Mouse (Mus musculus): ENCODE measurements around the gene Pakap. TPM values are rescaled to one million over a fixed set of nuclear protein-coding genes. Genes with fewer than 3 reads are reported as not detected.
A peak's percentile ranks its signal among the peaks of the same experiment; 100 is the strongest.

Pakap gene
- polyA plus RNA-seq, 1 experiment from 2014 or later = 46.0 TPM

DNA sequence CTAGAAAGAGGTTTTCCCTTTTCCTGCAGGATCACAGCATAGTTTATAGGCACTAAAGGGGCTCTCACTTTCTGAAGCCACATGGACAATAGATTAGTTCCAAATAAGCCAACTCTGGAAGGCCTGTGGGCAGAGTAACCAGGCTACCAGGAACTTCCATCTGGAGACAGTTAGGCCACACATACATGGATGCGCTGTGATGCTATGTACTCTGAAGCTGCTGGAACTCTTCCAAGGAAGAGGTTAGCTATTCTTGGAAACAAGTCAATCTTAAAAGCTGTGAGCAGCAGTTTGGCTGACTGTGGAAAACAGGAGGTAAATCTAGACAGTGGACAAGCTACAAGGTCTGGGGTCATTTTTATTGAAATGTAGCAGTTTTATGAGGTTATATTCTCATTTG is 196.4 kb downstream of the Pakap start:
- Histone ChIP-seq H3K4me2 (no peak overlapping the region; the same call in 1 of the 2 replicates), H3K9ac (ENCODE audit: low read depth, low read length) (no peak overlapping the region), H3K27ac (ENCODE audit: low read depth, low read length) (peak overlapping the region; percentile 84), H3K4me3 (ENCODE audit: low read depth, low read length) (no peak overlapping the region), H3K27me3 (ENCODE audit: control insufficient read depth, insufficient read depth, low read length) (no peaks in the 10 kb centered on the region), H3K4me1 (ENCODE audit: control insufficient read depth, insufficient read depth, low read length) (peaks cover 31% of the 10 kb centered on the region), H3K9me3 (replicated peaks; ENCODE audit: control insufficient read depth, low read length) (no peaks in the 10 kb centered on the region), H3K36me3 (ENCODE audit: control insufficient read depth, insufficient read depth, low read length) (no peaks in the 10 kb centered on the region)
- ATAC-seq (replicated peaks; ENCODE audit: insufficient number of reproducible peaks, low FRiP score, low TSS enrichment) = no peak
- WGBS (ENCODE audit: insufficient replicate concordance) = 22% methylated on average over 1 of the region's 1 CpGs

DNA sequence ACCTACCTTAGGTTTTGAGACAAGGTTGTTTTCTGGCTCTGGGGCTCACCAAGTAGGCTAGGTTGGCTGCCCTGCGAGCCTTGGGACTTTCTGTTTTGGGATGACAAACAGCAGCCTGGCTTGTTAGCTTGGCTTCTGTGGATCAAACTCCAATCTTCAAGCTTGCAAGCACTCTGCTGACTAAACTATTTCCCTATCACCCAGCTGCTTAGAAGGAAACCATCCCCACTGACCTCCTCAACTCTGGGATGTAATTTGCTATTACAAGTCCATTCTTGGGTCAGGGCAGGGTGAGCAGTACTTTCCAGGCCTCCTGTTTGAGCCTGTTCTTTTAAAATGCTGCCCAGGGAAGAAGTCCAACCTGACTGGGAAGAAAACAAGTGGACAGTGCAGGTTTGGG is 196.9 kb downstream of the Pakap start:
- Histone ChIP-seq H3K4me3 (ENCODE audit: low read depth, low read length) (no peak overlapping the region), H3K36me3 (ENCODE audit: control insufficient read depth, insufficient read depth, low read length) (no peaks in the 10 kb centered on the region), H3K4me2 (peak overlapping the region; percentile 6; the same call in 1 of the 2 replicates), H3K4me1 (ENCODE audit: control insufficient read depth, insufficient read depth, low read length) (peaks cover 31% of the 10 kb centered on the region), H3K27ac (ENCODE audit: low read depth, low read length) (peak overlapping the region; percentile 84), H3K27me3 (ENCODE audit: control insufficient read depth, insufficient read depth, low read length) (no peaks in the 10 kb centered on the region), H3K9me3 (replicated peaks; ENCODE audit: control insufficient read depth, low read length) (no peaks in the 10 kb centered on the region), H3K9ac (ENCODE audit: low read depth, low read length) (0 out of 2 replicates have a peak overlapping the region, but pooled peaks have one; percentile 43)
- WGBS (ENCODE audit: insufficient replicate concordance) = 74% methylated on average over 1 of the region's 1 CpGs
- ATAC-seq (replicated peaks; ENCODE audit: insufficient number of reproducible peaks, low FRiP score, low TSS enrichment) = no peak

DNA sequence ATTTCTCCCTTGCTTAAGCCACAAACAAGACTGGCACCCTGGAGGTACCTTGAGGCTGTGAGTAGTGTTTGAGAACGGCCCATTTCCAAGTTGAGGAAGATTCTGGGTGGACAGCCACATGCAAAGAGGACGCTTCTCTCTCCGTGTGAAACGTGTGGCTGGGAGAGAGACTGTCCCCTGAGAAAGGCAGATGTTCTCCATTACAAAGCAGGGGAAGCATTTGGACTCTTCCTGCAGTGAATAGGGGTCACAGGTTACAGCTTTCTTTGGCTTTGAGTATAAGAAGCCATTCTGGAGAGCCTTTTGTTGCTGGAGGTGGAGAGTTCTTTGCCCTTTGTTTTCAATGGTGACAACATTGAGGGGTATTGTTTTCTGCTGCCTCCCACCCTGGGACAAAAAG is 197.8 kb downstream of the Pakap start:
- Histone ChIP-seq H3K9ac (ENCODE audit: low read depth, low read length) (no peak overlapping the region), H3K4me2 (no peak overlapping the region), H3K36me3 (ENCODE audit: control insufficient read depth, insufficient read depth, low read length) (no peaks in the 10 kb centered on the region), H3K4me3 (ENCODE audit: low read depth, low read length) (no peak overlapping the region), H3K27ac (ENCODE audit: low read depth, low read length) (no peak overlapping the region), H3K27me3 (ENCODE audit: control insufficient read depth, insufficient read depth, low read length) (no peaks in the 10 kb centered on the region), H3K4me1 (ENCODE audit: control insufficient read depth, insufficient read depth, low read length) (peaks cover 31% of the 10 kb centered on the region), H3K9me3 (replicated peaks; ENCODE audit: control insufficient read depth, low read length) (no peaks in the 10 kb centered on the region)
- 45% methylated on average over 4 of the region's 4 CpGs for WGBS (ENCODE audit: insufficient replicate concordance)
- ATAC-seq (replicated peaks; ENCODE audit: insufficient number of reproducible peaks, low FRiP score, low TSS enrichment) = no peak

DNA sequence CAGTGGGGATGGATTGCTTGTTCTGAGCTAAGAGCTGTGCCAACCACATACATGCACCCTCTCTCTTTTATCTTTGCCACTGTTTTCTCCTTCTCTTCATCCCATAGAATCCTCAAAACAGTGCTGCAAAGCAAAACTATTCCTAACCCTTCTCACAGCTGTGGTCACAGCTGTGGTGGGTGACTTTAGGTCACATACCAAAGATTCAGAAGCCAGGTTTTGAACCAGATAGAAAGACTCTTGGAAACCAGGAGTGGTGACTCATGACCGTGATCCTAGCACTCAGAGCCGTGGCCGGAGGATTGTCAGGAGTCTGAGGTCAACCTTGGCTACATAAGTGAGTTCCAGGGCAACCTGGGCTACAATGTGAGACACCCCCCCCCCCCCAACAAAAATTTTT is 201.0 kb downstream of the Pakap start:
- no peak for ATAC-seq (replicated peaks; ENCODE audit: insufficient number of reproducible peaks, low FRiP score, low TSS enrichment)
- Histone ChIP-seq H3K36me3 (ENCODE audit: control insufficient read depth, insufficient read depth, low read length) (no peaks in the 10 kb centered on the region), H3K4me2 (no peak overlapping the region), H3K9ac (ENCODE audit: low read depth, low read length) (no peak overlapping the region), H3K27me3 (ENCODE audit: control insufficient read depth, insufficient read depth, low read length) (no peaks in the 10 kb centered on the region), H3K4me3 (ENCODE audit: low read depth, low read length) (no peak overlapping the region), H3K9me3 (replicated peaks; ENCODE audit: control insufficient read depth, low read length) (no peaks in the 10 kb centered on the region), H3K4me1 (ENCODE audit: control insufficient read depth, insufficient read depth, low read length) (peaks cover 30% of the 10 kb centered on the region), H3K27ac (ENCODE audit: low read depth, low read length) (no peak overlapping the region)
- WGBS (ENCODE audit: insufficient replicate concordance) = 64% methylated on average over 3 of the region's 3 CpGs

DNA sequence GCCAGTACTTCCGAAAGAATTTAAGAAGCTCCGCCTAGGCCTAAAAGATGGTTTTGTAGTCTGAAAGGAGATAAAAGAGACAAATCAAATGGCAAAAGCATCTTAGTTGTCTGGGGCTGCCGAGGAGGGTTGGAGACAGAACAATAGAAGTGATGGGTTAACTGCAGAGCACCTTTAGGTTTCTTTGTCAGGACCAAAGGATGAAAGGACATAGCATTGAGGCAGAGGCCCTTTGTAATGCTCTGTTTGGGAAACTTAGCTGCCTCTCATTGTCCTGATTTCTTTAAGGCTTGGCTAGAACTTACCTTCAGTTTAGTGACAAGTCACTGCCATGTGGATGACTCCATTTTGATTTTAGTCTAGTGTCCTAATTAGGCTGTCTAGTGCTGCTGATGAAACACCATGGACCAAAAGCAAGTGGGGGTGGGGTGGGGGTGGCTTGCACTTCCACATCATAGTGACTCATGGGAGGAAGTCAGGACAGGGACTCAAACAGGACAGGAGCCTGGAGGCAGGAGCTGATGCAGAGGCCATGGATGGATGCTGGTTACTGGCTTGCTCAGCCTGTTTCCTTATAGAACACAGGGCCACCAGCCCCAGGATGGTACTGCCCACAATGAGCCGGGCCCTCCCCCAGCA is 202.3 kb downstream of the Pakap start:
- no peaks in the 10 kb centered on the region for H3K9me3 ChIP-seq (replicated peaks; ENCODE audit: control insufficient read depth, low read length)
- H3K4me3 ChIP-seq (ENCODE audit: low read depth, low read length) = no peak overlapping the region
- H3K27ac ChIP-seq (ENCODE audit: low read depth, low read length) = no peak overlapping the region
- H3K27me3 ChIP-seq (ENCODE audit: control insufficient read depth, insufficient read depth, low read length) = no peaks in the 10 kb centered on the region
- no peak for ATAC-seq (replicated peaks; ENCODE audit: insufficient number of reproducible peaks, low FRiP score, low TSS enrichment)
- H3K9ac ChIP-seq (ENCODE audit: low read depth, low read length) = no peak overlapping the region
- no peaks in the 10 kb centered on the region for H3K36me3 ChIP-seq (ENCODE audit: control insufficient read depth, insufficient read depth, low read length)
- H3K4me1 ChIP-seq (ENCODE audit: control insufficient read depth, insufficient read depth, low read length) = peaks cover 17% of the 10 kb centered on the region
- H3K4me2 ChIP-seq = no peak overlapping the region
- WGBS (ENCODE audit: insufficient replicate concordance) = 74% methylated on average over 4 of the region's 4 CpGs

DNA sequence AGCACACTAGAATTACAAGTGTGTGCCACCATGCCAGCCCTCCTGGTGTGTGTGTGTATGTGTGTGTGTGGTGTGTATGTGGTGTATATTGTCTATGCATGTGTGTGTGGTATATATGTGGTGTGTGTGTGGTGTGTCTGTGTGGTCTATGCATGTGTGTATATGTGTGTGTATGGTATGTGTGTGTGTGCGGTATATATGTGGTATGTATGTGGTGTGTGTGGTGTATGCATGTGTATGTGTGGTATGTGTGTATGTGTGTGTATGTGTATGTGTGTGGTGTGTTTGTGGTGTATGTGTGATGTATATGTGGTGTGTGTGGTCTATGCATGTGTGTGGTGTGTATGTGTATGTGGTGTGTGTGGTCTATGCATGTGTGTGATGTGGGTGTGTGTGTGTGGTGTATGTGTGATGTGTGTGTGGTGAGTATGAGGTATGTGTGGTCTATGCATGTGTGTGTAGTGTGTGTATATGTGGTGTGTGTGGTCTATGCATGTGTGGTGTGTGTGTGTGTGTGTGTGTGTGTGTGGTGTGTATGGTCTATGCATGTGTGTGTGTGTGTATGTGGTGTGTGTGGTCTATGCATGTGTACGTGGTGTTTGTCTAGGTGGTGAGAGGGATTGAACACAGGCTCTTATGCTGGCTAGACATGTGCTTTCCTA is 203.7 kb downstream of the Pakap start:
- 87% methylated on average over 2 of the region's 2 CpGs for WGBS (ENCODE audit: insufficient replicate concordance)
- Histone ChIP-seq H3K9ac (ENCODE audit: low read depth, low read length) (no peak overlapping the region), H3K4me2 (no peak overlapping the region), H3K27me3 (ENCODE audit: control insufficient read depth, insufficient read depth, low read length) (no peaks in the 10 kb centered on the region), H3K4me3 (ENCODE audit: low read depth, low read length) (no peak overlapping the region), H3K4me1 (ENCODE audit: control insufficient read depth, insufficient read depth, low read length) (peaks cover 12% of the 10 kb centered on the region), H3K27ac (ENCODE audit: low read depth, low read length) (0 out of 2 replicates have a peak overlapping the region, but pooled peaks have one; percentile 7), H3K9me3 (replicated peaks; ENCODE audit: control insufficient read depth, low read length) (no peaks in the 10 kb centered on the region), H3K36me3 (ENCODE audit: control insufficient read depth, insufficient read depth, low read length) (no peaks in the 10 kb centered on the region)
- no peak; the same call in 1 of the 2 replicates for ATAC-seq (replicated peaks; ENCODE audit: insufficient number of reproducible peaks, low FRiP score, low TSS enrichment)

DNA sequence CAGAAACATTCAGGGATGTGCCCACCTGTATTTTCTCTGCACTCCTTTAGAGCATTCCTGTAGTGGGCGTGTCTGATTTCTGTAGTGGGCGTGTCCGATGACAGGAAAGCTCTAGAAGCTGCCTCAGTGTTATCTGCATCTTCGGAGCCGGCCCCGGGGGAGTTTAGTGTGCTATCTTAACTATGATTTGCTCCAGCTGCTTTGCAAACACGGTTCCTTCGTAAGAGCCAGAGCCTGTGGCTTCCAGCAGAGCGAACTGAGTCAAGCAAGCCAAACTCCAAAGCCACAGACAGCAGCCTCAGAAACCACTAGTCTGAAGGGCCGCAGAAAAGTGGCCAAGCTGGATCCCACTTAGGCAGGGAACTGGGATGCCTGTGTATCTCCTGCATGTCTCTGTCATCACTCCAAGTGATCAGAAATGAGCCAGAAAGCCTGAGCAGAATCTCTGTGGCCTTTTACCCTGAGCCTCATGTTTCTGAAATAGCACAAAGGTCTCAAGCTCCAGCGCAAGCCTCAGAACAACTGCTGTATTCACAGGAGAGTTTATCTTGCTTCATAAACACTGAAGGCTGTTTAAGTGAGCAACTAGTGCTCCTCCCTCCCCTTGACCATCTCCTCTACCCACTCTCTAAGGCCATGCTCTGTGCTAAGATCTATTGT is 205.0 kb downstream of the Pakap start:
- no peak overlapping the region for H3K4me3 ChIP-seq (ENCODE audit: low read depth, low read length)
- no peaks in the 10 kb centered on the region for H3K9me3 ChIP-seq (replicated peaks; ENCODE audit: control insufficient read depth, low read length)
- no peak for ATAC-seq (replicated peaks; ENCODE audit: insufficient number of reproducible peaks, low FRiP score, low TSS enrichment)
- no peak overlapping the region for H3K9ac ChIP-seq (ENCODE audit: low read depth, low read length)
- 12% methylated on average over 11 of the region's 11 CpGs for WGBS (ENCODE audit: insufficient replicate concordance)
- H3K4me2 ChIP-seq = peak overlapping the region; percentile 20
- H3K36me3 ChIP-seq (ENCODE audit: control insufficient read depth, insufficient read depth, low read length) = no peaks in the 10 kb centered on the region
- no peaks in the 10 kb centered on the region for H3K27me3 ChIP-seq (ENCODE audit: control insufficient read depth, insufficient read depth, low read length)
- peak overlapping the region; percentile 73 for H3K27ac ChIP-seq (ENCODE audit: low read depth, low read length)
- H3K4me1 ChIP-seq (ENCODE audit: control insufficient read depth, insufficient read depth, low read length) = peaks cover 12% of the 10 kb centered on the region

DNA sequence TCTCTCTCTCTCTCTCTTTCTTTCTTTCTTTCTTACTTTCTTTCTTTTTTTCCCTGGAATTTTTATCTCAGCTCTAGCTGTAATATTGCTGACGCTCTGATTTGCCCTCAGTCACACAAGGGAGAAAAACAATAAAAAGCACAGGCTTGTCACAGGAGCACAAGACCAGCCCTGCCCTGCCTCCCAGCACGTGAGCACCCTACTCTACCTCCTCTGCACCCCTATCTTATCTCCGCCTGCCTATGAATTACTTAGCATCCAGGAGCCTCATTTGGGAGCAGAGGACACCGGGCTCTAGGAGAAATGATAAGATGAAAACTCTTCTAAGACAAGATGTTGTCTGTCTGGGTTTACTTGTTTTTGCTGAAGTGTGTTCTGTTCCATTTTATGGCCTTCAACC is 206.5 kb downstream of the Pakap start:
- Histone ChIP-seq H3K4me1 (ENCODE audit: control insufficient read depth, insufficient read depth, low read length) (peaks cover 12% of the 10 kb centered on the region), H3K27me3 (ENCODE audit: control insufficient read depth, insufficient read depth, low read length) (no peaks in the 10 kb centered on the region), H3K27ac (ENCODE audit: low read depth, low read length) (no peak overlapping the region), H3K9me3 (replicated peaks; ENCODE audit: control insufficient read depth, low read length) (no peaks in the 10 kb centered on the region), H3K9ac (ENCODE audit: low read depth, low read length) (no peak overlapping the region), H3K4me2 (no peak overlapping the region), H3K36me3 (ENCODE audit: control insufficient read depth, insufficient read depth, low read length) (no peaks in the 10 kb centered on the region), H3K4me3 (ENCODE audit: low read depth, low read length) (no peak overlapping the region)
- 21% methylated on average over 4 of the region's 4 CpGs for WGBS (ENCODE audit: insufficient replicate concordance)
- ATAC-seq (replicated peaks; ENCODE audit: insufficient number of reproducible peaks, low FRiP score, low TSS enrichment) = no peak
